Mouse (Mus musculus) telencephalon, adult 2 months (tissue): ENCODE data around the gene Vti1b.
A peak's percentile ranks its signal among the peaks of the same experiment; 100 is the strongest.
"Not testable (repeated sequence)": the region's sequence is repeated elsewhere in the genome, so short reads cannot be mapped to it uniquely, and the experiment has no call there.

Experiments
- DNase-seq: peaks from one replicate; pipeline ENCODE4 v3.0.0-alpha.2; 2011; ENCODE audit warnings: low read depth, low spot score

Gene Vti1b

DNA sequence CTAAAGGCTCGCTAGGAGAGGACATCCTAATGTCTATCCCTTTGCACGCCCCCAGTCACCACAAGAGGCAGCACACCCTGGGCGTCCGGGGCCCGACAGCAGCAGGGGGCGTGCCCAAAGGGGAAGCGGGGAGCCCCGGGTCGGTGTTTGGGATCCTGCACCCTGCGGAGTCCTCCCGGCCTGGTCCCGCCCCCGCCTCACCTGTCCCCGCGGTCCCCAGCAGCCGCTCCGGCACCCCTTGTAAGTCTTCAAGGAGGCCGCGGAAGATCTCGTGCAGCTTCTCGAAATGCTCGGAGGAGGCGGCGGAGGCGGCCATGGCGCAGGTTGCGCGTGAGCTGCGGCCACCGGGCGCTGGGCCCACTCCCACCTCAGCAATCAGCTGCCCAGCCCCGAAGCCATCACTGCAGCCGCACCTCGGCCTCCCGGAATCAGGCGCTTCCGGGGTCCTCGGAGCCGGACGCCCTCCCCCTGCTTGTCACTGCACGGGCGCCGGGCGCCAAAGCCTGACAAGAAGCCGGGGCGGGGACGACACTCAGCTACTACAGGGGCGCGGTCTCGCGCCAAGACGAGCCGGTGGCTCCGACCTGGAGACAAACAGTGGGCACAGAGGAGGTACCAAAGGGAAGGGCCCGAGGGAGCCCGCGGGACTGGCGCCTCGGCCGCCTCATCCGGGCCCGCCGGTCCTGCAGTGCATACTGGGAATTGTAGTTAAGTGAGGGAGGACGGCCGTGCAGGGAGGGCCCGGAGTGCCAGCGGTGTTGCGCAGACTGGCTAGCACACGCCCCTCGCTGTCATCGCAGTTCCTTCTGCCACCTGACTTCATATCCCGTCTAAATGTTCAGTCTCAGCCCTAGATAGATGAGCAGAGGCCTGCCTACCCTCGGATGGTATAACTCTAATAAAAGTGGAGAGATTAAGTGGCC lies at the start of gene Vti1b:
Gene Vti1b, minus strand, starts transcription at position 649 of the 923 bp plus-strand sequence.
- peak; percentile 92 for DNase-seq

DNA sequence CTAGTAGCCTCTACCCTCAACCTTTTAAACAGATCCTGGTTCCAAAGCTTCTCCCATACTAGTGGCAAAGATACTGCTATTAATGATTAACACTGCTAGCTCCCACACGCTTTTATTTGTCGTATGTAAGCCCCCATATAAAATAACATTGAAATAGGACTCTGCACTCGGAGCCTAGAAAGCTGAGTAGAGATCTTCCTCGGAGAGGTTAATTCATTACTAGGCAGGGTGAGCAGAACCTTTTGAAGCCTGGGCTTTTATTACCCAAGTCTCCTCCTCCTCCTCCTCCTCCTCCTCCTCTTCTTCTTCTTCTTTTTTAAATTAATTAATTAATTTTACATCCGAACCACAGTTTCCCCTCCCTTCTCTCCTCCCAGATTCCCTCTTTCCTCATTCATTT lies 45.0 kb upstream of the Vti1b start:
- DNase-seq = no peak

DNA sequence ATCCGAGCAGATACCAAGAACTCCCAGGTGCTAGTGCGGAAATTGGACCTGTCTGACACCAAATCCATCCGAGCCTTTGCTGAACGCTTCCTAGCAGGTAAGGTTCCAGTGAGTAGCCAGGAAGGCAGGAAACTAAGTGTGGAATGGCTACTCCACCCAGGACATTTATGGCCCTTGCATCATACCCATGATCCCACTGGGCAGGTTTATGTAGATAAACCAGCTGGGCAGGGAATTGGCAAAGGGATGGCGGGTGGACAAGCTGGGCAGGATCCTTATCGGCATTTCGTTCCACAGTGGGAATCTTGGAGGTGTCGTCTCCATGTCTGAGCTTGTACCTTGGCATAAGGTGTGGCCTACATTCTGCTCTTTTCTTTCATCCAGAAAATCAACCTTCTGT lies 39.0 kb upstream of the Vti1b start:
- DNase-seq = no peak

DNA sequence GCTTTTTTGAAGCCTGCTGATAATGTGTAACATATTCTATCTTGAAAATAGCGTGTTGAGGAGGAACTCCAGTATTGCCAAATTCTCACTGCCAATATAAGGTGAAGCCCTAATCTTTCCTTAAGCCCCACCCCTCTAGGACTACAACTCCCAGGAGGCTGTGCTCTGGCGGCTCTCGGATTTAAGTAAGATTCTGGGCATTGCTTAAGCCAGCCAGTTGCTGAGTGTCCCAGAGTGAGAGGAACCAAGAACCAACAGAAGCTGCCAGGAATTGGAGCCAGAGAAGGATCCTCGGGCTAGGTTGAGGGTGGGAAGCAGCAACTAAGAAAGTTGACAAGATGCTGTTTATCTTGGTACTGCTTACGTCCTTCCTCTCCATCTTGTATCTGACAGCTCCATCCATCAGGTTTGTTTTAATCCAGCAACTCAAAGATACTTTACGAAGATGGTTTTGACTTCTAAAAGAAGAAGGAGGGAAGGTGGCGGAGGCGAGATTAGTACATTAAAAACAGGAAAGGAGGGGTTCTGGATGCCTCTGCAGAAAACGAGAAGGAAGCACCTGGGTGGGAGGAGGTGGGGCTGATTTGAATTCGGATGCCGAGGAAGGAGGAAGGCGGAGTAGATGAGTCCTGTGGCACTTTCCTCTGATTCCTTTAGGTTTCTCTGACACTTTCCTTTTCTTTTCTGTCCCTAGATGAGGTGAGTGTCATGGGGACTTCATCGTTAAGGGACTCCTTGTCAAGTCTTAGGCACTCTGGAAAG lies 36.4 kb upstream of the Vti1b start, which contains the start of gene Rdh12:
Gene Rdh12, plus strand, starts transcription at position 212 of the 762 bp plus-strand sequence.
- DNase-seq = no peak

DNA sequence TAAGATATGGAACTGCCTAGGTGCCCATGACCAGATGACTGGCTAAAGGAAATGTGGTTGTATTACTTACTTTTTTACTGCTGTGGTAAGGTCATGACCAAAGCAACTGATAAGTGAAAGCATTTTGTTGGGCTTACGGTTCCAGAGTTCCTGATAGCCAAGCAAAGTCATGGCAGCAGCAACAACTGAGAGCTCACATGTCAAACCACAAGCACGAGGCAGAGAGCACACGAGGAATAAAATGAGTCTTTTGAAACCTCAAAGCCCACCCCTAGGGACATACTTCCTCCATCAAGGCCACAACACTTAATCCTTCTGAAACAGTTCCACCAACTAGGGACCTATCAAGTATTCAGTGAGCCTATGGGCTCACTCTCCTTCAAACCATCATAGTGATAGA lies 29.4 kb upstream of the Vti1b start:
- no peak for DNase-seq

DNA sequence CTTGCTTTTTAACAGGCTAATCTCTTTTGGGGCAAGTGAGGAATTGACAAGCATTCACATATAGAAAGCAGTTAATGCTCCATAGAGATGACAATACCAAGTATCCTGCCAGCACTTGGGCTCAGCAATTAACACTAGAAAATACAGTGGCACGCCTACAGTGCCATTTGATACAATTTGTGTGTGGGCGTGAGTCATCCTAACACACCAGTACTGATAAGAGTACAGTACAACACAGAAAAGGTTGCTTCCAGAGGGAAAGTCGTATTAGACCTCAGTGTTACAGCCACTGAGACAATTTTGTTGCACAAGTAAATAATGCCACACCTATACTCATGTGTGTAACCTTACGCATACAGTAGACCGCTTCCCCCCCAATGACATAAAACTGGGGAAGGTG lies 24.6 kb upstream of the Vti1b start:
- DNase-seq = no peak

DNA sequence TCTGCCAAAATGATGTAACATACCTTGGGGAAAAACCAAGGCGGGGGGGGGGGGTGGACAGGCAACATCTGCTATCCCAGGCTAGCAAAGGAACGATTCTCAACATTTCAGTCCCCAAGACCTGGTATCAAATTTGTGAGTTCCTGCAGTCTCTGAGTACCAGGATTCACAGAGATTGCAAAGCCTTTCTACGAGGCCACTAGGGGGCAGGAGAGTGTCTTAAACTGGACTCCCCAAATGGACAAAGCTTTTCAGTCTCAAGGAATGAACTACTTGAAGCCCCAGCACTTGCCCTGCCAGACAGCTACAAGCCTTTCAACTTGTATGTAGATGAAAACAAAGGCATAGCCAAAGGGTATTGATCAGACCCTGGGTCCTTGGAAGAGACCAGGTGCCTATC lies 21.0 kb upstream of the Vti1b start:
- DNase-seq = peak; percentile 62

DNA sequence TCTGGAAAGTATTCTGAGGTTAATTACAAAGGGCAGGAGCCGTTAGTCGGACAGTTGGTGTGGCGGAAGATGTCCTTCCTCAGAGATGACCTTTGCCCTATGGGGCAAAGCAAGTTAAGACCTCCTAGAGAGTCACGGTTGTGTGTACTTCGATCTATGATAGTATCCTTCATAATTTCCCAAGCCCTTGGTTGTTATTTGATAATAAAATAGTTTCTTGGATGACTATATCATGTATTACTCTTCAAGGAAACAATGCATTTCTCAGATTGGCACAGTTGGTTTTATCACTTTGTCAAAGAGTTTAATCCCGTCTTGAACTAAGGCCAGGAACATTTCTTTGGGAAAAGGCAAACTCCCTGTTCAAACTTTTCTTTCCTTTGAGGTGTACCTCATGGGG lies 19.7 kb upstream of the Vti1b start, which contains the start of gene Rdh11:
Gene Rdh11, minus strand, starts transcription at position 101 of the 400 bp plus-strand sequence.
- no peak for DNase-seq

DNA sequence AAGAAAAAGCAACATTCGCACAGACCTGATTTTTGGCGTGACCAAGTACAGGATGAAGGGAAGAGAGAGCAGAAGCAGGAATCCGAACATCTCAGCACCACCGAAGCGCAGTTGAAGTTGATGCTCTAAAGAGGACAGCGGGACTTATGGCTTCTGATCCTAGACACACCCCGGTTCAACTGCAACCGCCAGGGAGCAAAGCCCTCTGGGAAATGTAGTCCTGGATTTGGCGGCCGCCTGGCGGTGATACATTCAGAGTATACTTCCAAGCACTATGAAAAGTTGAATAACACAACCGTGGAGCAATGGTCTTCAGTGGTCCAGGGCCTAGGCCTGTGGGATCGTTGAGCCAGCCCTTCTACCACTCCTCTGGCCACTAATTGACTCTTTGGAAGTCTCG lies 19.2 kb upstream of the Vti1b start:
- DNase-seq = peak; percentile 69

DNA sequence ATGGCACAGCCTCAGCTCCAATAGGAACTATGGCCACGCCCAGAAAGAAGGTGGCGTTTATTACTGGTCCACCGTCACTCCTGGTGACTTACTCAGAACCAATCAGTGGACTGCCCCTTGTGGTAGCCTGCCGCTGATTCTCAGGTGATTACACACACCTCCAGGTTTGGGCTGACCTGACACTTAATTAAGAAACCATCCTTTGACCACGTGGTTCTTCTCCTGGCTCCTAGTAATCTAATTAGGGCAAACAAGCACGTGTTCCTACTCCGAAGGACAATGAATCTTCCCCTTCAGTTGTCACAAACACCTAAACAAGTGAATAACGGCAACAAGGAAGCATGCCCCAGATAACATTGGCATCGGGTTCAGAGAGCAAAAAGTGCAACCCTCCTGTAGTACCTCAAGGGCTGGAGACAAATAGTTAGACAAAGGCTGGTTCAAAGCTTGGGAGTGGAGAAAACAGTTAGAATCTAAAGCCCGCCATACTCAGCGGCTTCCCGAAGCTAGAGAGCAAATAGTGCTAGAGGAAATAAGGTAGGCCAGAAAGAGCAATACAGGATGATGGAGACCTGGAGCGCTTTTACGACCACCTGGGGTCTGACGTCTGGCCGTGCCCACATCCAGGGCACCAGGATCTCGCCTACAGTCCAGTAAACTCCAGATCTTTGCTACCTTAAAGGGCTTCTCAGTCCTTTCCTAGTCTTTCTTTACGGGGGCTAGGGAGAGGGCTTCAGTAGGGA lies 18.6 kb upstream of the Vti1b start:
- peak; percentile 76 for DNase-seq

DNA sequence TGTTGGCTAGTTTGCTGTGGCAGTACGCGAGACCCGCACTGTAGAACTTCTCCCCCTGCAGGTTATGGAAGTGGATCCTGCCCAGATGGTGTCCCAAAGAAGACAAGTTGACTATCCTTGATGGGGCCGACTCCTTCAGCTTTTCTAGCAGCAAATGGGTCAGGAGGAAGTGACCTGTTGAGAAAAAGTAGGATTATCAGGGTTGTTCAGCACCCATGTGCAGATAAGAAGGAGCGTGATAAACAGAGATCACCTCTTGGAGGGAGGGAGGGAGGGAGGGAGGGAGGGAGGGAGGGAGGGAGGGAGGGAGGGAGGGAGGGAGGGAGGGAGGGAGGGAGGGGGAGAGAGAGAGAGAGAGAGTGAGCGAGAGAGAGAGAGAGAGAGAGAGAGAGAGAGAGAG lies 12.7 kb upstream of the Vti1b start:
- DNase-seq = not testable (repeated sequence)

DNA sequence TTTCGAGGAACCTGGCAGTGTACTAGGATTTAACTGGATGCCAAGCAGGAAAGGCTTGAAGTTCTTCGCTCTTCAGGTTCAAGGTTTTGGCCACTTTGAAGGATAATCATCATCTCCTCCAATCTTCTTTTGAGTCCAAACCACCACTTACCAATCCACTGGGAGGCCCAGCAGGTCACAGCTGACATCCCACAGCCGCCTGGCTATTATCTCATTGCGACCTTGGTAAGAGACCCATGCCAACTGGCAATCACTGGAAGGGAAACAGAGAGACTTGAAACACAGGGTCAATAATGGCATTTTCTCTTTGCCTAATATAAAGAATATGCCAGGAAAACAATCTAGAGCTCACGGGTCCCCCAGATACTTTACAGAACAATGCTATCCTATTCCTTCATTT lies 3.5 kb upstream of the Vti1b start:
- DNase-seq = no peak

DNA sequence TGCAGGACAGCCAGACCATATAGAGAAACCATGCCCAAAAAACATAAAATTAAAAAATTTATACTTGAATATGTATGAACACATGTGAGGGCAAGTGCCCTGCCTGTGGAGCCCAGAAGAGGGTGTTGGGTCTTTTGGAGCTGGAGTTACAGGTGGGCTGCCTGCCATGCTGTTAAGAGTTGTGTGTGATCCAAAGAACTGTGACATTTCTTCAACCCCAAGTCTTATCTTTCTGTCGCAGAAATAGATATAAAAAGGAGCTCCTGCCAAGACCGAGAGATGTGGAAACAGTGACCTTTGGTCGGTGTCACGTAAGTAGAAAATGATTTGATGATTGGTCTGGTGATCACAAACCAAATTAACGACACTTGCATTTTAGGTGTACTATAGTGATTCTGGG lies 1.3 kb upstream of the Vti1b start:
- DNase-seq = no peak

DNA sequence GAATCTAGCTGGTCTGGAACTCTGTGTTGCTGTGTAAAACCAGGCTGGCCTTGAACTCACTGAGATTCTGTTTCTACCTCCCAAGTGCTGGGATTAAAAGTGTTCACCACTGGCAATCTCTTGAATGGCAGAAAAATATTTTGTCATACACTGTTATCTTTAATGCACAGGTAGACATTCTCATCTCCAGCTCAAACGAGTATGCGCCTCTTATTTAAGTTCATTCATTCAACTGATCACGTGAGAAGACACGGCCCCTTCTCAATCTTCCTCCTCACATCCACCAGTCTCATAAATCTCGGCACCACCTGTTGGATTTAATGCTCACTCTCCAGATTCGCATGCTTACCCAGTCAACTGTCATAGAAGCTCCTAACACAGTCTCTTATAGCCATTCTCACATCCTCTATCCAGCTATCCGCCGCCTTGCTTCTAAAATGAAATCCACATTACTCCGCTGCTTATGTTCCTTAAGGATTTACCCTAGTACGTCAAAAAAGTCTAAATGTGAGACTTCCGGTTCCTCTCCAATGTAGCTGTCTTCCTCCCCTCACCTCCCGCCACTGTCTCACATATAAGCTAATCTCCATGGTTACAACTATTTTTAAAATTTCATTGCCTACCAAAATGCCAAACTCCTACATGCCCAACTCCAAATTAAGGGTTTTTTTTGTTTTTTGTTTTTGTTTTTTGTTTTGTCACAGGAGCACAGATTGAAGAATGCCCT lies 1.0 kb downstream of the Vti1b start:
- DNase-seq = peak; percentile 46

DNA sequence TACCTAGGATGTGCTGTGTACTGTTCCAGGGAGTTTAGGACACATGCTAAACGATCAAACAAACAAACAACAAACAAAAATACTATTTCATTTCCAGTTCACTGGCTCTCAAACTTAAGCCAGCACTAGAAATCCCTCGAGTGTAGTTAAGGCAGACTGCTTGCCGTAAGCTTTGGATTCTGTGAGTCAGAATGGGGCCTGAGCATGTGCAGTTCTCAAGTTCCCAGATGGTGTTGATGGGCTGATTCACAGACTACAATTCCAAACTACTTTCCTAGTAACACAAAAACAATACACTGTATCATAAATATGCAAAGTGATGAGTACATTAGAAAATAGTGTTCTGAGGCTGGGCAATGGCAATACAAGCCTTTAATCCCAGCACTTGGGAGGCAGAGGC lies 2.0 kb downstream of the Vti1b start:
- DNase-seq = peak; percentile 49

DNA sequence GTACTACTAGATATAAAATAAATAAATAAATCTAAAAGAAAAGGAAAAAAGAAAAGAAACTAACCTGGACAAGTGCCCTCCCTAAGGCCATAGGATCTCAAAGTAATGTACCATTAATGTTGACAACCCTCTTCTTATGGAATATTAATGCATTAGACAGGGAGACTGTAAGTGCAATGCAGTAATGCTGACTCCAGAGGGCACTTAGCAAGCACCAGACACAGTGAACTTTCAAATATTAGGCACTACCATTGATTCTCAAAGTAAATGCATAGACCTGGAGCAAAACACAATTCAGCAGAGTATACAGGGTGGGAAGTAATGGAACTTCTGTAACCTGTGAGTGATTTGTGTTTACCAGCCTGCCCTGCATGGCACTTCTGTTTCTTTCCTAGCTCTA lies 3.3 kb downstream of the Vti1b start:
- no peak for DNase-seq

DNA sequence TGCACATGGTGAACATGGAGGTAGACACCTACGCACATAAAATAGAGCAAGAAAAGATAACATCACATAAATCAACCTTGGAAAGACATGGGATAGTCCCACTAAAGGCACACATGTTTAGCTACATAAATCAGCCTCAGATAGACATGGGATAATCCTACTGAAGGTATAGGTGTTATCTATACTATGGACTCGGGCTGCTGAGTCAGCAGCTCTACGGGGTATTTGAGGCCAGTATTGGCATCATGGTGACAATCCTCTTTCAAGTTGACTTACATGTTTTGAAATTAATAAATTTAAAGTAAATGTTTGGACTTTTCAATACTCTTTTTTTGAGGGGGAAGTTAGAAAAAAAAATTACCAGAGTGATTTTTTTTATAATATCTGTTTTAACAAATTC lies 9.6 kb downstream of the Vti1b start:
- no peak for DNase-seq

DNA sequence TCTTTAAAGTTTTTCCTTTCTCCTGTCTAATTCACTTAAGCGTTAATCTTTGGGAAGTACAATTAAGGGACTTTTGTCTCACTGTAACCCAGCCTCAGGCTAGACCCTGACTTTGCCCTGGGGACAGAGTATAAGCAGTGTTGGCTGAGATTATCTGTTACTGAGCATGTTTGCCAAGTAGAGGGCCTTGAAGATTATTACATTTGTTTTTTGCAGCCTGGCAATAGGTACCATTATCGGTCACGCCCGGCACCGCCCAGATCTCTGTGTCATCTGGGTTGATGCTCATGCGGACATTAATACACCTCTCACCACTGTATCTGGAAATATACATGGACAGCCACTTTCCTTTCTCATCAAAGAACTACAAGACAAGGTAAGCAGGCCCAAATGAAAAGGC lies 22.8 kb downstream of the Vti1b start:
- no peak for DNase-seq

DNA sequence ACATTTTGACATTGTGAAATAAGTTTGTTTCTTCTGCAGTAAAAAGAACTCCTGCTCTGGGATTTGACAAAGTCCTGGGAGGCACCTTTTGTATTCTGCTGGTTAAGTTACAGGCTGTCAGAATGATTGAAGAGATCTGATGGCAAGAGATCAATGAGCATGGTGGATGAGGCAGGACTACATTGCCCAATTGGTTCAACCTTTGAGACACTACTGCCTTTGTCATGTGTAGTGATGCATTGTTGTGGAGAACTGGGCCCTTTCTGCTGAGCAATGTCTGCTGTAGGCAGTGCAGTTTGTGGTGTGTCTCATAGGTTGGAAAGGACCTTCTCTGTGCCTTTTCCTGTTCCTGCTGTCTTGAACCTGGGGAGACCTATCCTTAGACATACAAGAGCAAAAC lies 31.1 kb downstream of the Vti1b start:
- DNase-seq = no peak

DNA sequence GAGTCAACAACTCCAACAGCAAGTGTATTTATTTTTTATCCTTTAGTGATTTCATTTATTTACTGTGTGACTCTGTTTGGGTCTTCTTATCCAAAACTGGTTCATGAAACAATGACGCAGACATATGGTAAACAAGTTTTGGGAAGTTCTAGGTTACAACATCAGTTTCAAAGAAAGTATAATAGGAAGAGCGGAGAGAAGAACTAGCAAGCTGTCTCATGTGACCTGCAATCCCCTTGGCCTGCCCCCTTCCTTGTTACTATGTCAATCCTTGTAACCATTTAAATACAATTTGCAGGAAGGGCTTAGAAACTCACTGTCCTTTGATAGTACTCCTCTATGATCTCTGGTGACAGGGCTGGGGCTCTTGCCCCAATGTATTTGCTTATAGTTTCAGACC lies 31.7 kb downstream of the Vti1b start:
- no peak for DNase-seq

DNA sequence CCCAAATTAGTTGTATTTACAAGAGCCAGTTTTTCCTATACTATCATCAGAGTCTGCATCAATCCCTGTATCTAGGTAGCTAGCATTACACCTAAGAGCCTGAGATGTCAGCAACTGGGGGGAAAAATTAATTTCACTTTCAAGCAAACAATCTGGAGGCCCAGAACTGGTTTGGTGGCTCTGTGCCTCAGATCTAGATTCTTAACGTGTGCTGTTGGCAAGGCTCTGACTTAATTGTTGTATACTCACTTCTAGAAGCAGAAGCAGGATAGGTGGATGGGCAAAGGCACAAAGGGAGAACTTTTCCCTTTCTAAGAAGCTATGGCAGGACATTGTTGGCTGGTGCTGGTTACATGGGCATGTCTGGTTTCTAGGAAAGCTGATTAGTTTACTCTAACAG lies 33.0 kb downstream of the Vti1b start:
- no peak for DNase-seq
